Comparison of ENCODE assay signal across 25 mouse cellular contexts in genomic region chr12:48099727-48100126, GRCm38 (mm10).
DNase-seq lines count a peak whose midpoint lies in the region; ATAC-seq and TF ChIP-seq lines count a peak whose summit lies in the region.
"Had no signal": no experiment of that assay in that cellular context is flagged by ENCODE, and none has a peak within 500 bp of the region (broad histone marks: within the 10 kb centered on the region; RNA-seq: fewer than 3 reads in every experiment).

No protein-coding gene starts in this region.

- ATAC-seq in forebrain, embryonic 13.5 days = peak; percentile 36; the same call in 1 of the 2 replicates
- peak; percentile 83 for ATAC-seq in midbrain, embryonic 12.5 days (ENCODE audit: low FRiP score, low read depth)
- peak; percentile 46; the same call in 1 of the 2 replicates for ATAC-seq in neural tube, embryonic 14.5 days (ENCODE audit: low read depth)
- ATAC-seq: liver, postnatal 0 days had no signal

- H3K4me1 ChIP-seq in forebrain, embryonic 13.5 days = no peaks in the 10 kb centered on the region
- H3K4me1 ChIP-seq in forebrain, embryonic 10.5 days = no peaks in the 10 kb centered on the region
- no peaks in the 10 kb centered on the region for H3K4me1 ChIP-seq in midbrain, embryonic 12.5 days
- H3K4me1 ChIP-seq in neural tube, embryonic 14.5 days (ENCODE audit: control insufficient read depth, insufficient read depth, low read length) = no peaks in the 10 kb centered on the region
- H3K4me1 ChIP-seq: embryonic facial prominence, embryonic 10.5 days; limb, embryonic 10.5 days; megakaryocyte, embryonic 14.5 days had no signal

- H3K4me3 ChIP-seq in forebrain, embryonic 13.5 days = no peak overlapping the region
- no peak overlapping the region for H3K4me3 ChIP-seq in forebrain, embryonic 10.5 days
- no peak overlapping the region for H3K4me3 ChIP-seq in midbrain, embryonic 12.5 days
- no peak overlapping the region for H3K4me3 ChIP-seq in neural tube, embryonic 14.5 days (ENCODE audit: low read depth, low read length)
- H3K4me3 ChIP-seq: embryonic facial prominence, embryonic 10.5 days; limb, embryonic 10.5 days; megakaryocyte, embryonic 14.5 days; myocyte had no signal

- peaks cover 5% of the 10 kb centered on the region; the same call in 1 of the 2 replicates for H3K9me3 ChIP-seq in forebrain, embryonic 13.5 days (replicated peaks)
- H3K9me3 ChIP-seq in forebrain, embryonic 10.5 days = no peaks in the 10 kb centered on the region; the same call in 1 of the 2 replicates
- no peaks in the 10 kb centered on the region for H3K9me3 ChIP-seq in midbrain, embryonic 12.5 days
- peaks cover 4% of the 10 kb centered on the region; the same call in 1 of the 2 replicates for H3K9me3 ChIP-seq in neural tube, embryonic 14.5 days (ENCODE audit: control insufficient read depth, low read length)
- H3K9me3 ChIP-seq: G1E; limb, embryonic 10.5 days had no signal

- H3K27ac ChIP-seq in forebrain, embryonic 13.5 days = no peak overlapping the region
- H3K27ac ChIP-seq in forebrain, embryonic 10.5 days = no peak overlapping the region
- no peak overlapping the region for H3K27ac ChIP-seq in midbrain, embryonic 12.5 days (replicated peaks)
- no peak overlapping the region for H3K27ac ChIP-seq in neural tube, embryonic 14.5 days (ENCODE audit: low read depth, low read length)
- H3K27ac ChIP-seq: embryonic facial prominence, embryonic 10.5 days; limb, embryonic 10.5 days had no signal

- no peak overlapping the region for H3K9ac ChIP-seq in forebrain, embryonic 13.5 days
- H3K9ac ChIP-seq in midbrain, embryonic 12.5 days (replicated peaks) = no peak overlapping the region
- no peak overlapping the region for H3K9ac ChIP-seq in neural tube, embryonic 14.5 days (replicated peaks; ENCODE audit: low read depth, low read length)
- H3K9ac ChIP-seq: liver, postnatal 0 days had no signal

- TF ChIP-seq POLR2A in brain, embryonic 14.5 days (IDR thresholded peaks at IDR 0.05; ENCODE audit: borderline replicate concordance, extremely low read depth, insufficient read depth, insufficient read length, poor library complexity, severe bottlenecking) = no peak

- H3K27me3 ChIP-seq in forebrain, embryonic 13.5 days = no peaks in the 10 kb centered on the region
- no peaks in the 10 kb centered on the region for H3K27me3 ChIP-seq in forebrain, embryonic 10.5 days (ENCODE audit: poor library complexity, severe bottlenecking)
- H3K27me3 ChIP-seq in midbrain, embryonic 12.5 days = no peaks in the 10 kb centered on the region
- H3K27me3 ChIP-seq in neural tube, embryonic 14.5 days (ENCODE audit: control insufficient read depth, insufficient read depth, low read length) = no peaks in the 10 kb centered on the region
- H3K27me3 ChIP-seq: megakaryocyte, embryonic 14.5 days had no signal

- H3K4me2 ChIP-seq in forebrain, embryonic 13.5 days = no peak overlapping the region
- no peak overlapping the region for H3K4me2 ChIP-seq in midbrain, embryonic 12.5 days (replicated peaks)
- H3K4me2 ChIP-seq in neural tube, embryonic 14.5 days (ENCODE audit: low read depth, low read length) = no peak overlapping the region

- DNase-seq in forebrain, embryonic 10.5 days (ENCODE audit: extremely low spot score, low spot score) = no peak
- DNase-seq in brain, embryonic 14.5 days (ENCODE audit: low read depth) = peak; percentile 82
- no peak for DNase-seq in lung, postnatal 25 days (ENCODE audit: low spot score)
- DNase-seq in right cerebral cortex, postnatal 4 days = no peak
- no peak for DNase-seq in kidney, postnatal 14 days
- DNase-seq: adrenal gland, postnatal 36 days; cerebellum, adult 9-10 months; gastrocnemius, postnatal 10 days; heart, adult 18-20 months; heart, postnatal 36 days; kidney, adult 8-10 months; kidney, postnatal 36 days; layer of hippocampus, adult 9-11 months; liver, postnatal 0 days; lung, postnatal 14 days; right cerebral cortex, postnatal 14 days; thymus, adult 2 months had no signal

- no peaks in the 10 kb centered on the region for H3K36me3 ChIP-seq in forebrain, embryonic 13.5 days (ENCODE audit: poor library complexity, severe bottlenecking)
- H3K36me3 ChIP-seq in forebrain, embryonic 10.5 days (replicated peaks) = no peaks in the 10 kb centered on the region
- H3K36me3 ChIP-seq in midbrain, embryonic 12.5 days = no peaks in the 10 kb centered on the region
- no peaks in the 10 kb centered on the region for H3K36me3 ChIP-seq in neural tube, embryonic 14.5 days (ENCODE audit: control insufficient read depth, insufficient read depth, low read length)
- H3K36me3 ChIP-seq: embryonic facial prominence, embryonic 10.5 days; G1E; limb, embryonic 10.5 days had no signal

- 76% methylated on average over 3 of the region's 3 CpGs for WGBS in forebrain, embryonic 13.5 days
- WGBS in forebrain, embryonic 10.5 days = 90% methylated on average over 3 of the region's 3 CpGs
- WGBS in midbrain, embryonic 12.5 days = 63% methylated on average over 3 of the region's 3 CpGs
- WGBS in neural tube, embryonic 14.5 days = 51% methylated on average over 3 of the region's 3 CpGs

- TF ChIP-seq CTCF in brain, embryonic 14.5 days (IDR thresholded peaks at IDR 0.05; ENCODE audit: borderline replicate concordance, extremely low read depth, insufficient read depth, insufficient read length) = no peak
